Comparison of ENCODE assay signal across 13 mouse cellular contexts in genomic region chr2:77947161-77947870, GRCm38 (mm10).
"Had no signal": no experiment of that assay in that cellular context is flagged by ENCODE, and none has a peak within 500 bp of the region (broad histone marks: within the 10 kb centered on the region; RNA-seq: fewer than 3 reads in every experiment).

No protein-coding gene starts in this region.

- DNase-seq: cerebellum, adult 9-10 months; cerebellum, adult 9-11 months; cerebellum, postnatal 14 days; cerebellum, postnatal 25 days; cerebellum, postnatal 36 days; embryo, embryonic 11 days; forebrain, postnatal 0 days; gastrocnemius, adult 2 months; gastrocnemius, postnatal 10 days; gastrocnemius, postnatal 14 days; gastrocnemius, postnatal 25 days; gastrocnemius, postnatal 36 days; heart, adult 2 months had no signal

- ATAC-seq: forebrain, postnatal 0 days had no signal
